Mouse (Mus musculus) embryonic facial prominence, embryonic 13.5 days (tissue): ENCODE results near the gene Mettl7a3. TPM values are rescaled to one million over a fixed set of nuclear protein-coding genes. Genes with fewer than 3 reads are reported as not detected.
"Not testable (repeated sequence)": the region's sequence is repeated elsewhere in the genome, so short reads cannot be mapped to it uniquely, and the experiment has no call there.

Experiments used
- ATAC-seq: fragments of 200-750 bp; cut with Nextera tagmentation; 2 replicates; pipeline ENCODE4 v1.8.0; 2017; ENCODE audit warnings: low read depth; ENCODE audit not compliant: insufficient number of reproducible peaks, insufficient read depth, low FRiP score, low TSS enrichment
- H3K27ac ChIP-seq: fragments of 300-500 bp; sonication (generic); 2 replicates; pipeline ENCODE4 v1.5.1; 2015; ENCODE audit warnings: moderate library complexity, mild to moderate bottlenecking, inconsistent platforms
- H3K27me3 ChIP-seq: fragments of 300-500 bp; sonication (generic); 2 replicates; pipeline ENCODE4 v1.6.1; 2015; ENCODE audit warnings: mild to moderate bottlenecking, inconsistent platforms
- H3K36me3 ChIP-seq: fragments of 300-500 bp; sonication (generic); 2 replicates; pipeline ENCODE4 v1.6.1; 2015; ENCODE audit warnings: mild to moderate bottlenecking, inconsistent platforms
- H3K4me1 ChIP-seq: fragments of 300-500 bp; sonication (generic); 2 replicates; pipeline ENCODE4 v1.6.1; 2015; ENCODE audit warnings: inconsistent platforms
- H3K4me2 ChIP-seq: fragments of 300-500 bp; sonication (generic); 2 replicates; pipeline ENCODE4 v1.6.1; 2015; ENCODE audit warnings: moderate library complexity, mild to moderate bottlenecking, inconsistent platforms
- H3K4me3 ChIP-seq: fragments of 300-500 bp; sonication (generic); 2 replicates; pipeline ENCODE4 v1.5.1; 2015; ENCODE audit warnings: mild to moderate bottlenecking, inconsistent platforms
- H3K9ac ChIP-seq: fragments of 300-500 bp; sonication (generic); 2 replicates; pipeline ENCODE4 v1.6.1; 2015; ENCODE audit warnings: mild to moderate bottlenecking, inconsistent platforms
- H3K9me3 ChIP-seq: fragments of 300-500 bp; sonication (generic); 2 replicates; pipeline ENCODE4 v1.6.1; 2016; ENCODE audit warnings: inconsistent platforms
- WGBS: fragments of 180-500 bp; shearing (Covaris S2); methylation state at CpG from one replicate; pipeline ENCODE4 v1.1.7; 2015; ENCODE audit warnings: mixed read lengths; 5-methylcytosine and 5-hydroxymethylcytosine counted together
- polyA plus RNA-seq: library from polyadenylated mRNA; unstranded; fragments of >200 nt; fragmentation: Nextera tagmentation; extraction: Ambion mirVana; gene quantifications from 2 replicates; pipeline ENCODE4 v1.2.1, GENCODE M21; 2015

The Mettl7a3 gene
- polyA plus RNA-seq, 1 experiment from 2014 or later, result 0.28 TPM

DNA sequence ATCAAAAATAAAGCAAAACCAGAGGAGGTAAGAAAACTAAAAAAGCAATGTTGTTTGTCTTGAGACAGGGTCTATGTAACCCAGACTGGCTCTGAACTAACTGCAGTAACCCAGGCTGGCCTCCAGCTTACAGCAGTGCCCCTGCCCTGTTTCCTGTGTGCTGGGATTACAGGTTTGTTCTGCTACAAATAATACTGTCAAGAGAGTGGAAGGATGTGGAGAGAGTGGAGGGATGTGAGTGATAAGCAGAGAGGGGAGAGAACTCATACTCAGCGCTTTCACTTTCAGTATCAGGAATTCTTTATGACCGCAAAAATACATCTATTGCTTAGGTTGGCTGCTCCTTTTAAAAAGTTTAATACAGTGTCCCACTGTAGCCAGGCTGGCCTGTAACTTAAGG, 22.4 kb upstream of the Mettl7a3 start:
- Histone ChIP-seq H3K27me3 (no peaks in the 10 kb centered on the region), H3K27ac (no peak overlapping the region), H3K36me3 (0 out of 2 replicates have a peak, but pooled peaks cover 8% of the 10 kb centered on the region), H3K4me1 (no peaks in the 10 kb centered on the region), H3K4me3 (no peak overlapping the region), H3K9me3 (no peaks in the 10 kb centered on the region), H3K9ac (no peak overlapping the region), H3K4me2 (no peak overlapping the region)
- 89% methylated on average over 2 of the region's 2 CpGs for WGBS
- ATAC-seq, result no peak

- no peak for ATAC-seq
- no peak overlapping the region for H3K4me2 ChIP-seq
- H3K27me3 ChIP-seq, result no peaks in the 10 kb centered on the region
- WGBS, result 94% methylated on average over 5 of the region's 5 CpGs
- H3K27ac ChIP-seq, result no peak overlapping the region
- no peak overlapping the region for H3K4me3 ChIP-seq
- H3K9ac ChIP-seq, result no peak overlapping the region
- H3K4me1 ChIP-seq, result no peaks in the 10 kb centered on the region
- H3K9me3 ChIP-seq, result no peaks in the 10 kb centered on the region
- H3K36me3 ChIP-seq, result 0 out of 2 replicates have a peak, but pooled peaks cover 8% of the 10 kb centered on the region
Observed at GRCm38 (mm10) chr15:100314448-100315145, 20.1 kb upstream of the Mettl7a3 start.

DNA sequence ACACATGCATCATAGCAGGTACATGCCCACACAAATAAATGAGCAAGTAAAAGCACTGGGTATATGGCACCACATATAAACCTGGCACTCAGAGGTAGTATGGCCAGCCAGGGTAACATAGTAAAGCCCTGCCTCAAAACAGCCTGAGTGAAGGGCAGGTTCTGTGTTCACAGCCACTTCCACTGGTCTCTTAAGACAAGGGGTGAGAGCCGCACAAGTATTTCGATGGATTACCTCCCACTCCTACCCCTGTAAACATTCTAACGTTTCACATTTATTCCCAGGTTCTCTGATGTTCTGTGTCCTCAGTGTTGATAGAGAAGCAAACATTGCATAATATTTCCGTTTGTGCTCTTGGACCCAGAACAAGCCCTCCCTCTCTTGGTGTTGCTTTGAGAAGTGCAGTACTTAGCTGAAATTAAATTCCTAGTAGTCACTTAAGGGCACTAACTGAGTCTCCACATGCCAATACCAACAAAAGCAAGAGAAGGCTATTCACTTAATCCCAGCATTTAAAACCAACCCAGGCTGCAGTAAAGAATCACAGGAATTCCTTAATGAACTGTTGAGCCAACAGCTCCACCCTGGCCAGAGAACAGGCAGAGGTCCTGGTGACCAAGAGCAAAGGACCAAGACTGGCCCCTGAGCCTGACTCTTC, 16.6 kb upstream of the Mettl7a3 start:
- H3K4me2 ChIP-seq, H3K9me3 ChIP-seq, H3K4me1 ChIP-seq, H3K27me3 ChIP-seq, H3K4me3 ChIP-seq, H3K36me3 ChIP-seq, ATAC-seq, H3K27ac ChIP-seq, H3K9ac ChIP-seq: not testable (repeated sequence)
- whole genome bisulfite sequencing, result 65% methylated on average over 4 of the region's 4 CpGs

DNA sequence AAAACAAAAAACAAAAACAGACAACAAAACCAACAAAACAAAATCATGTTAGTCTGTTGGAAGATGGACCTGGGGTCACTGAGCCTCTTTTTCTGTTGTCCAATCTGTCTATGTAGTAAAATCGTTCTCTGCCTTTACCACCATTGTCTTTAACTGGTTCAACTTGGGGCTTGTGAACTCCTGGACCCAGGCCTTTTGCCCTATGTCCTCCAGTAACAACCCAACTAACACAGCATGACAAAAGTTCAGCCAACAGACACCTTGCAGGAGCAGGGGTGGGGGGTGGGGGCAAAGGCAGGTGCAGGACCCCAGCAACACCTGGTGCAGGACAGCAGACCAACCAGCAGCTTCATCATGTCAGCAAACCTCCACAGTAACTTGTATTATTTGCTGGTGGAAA, 14.8 kb upstream of the Mettl7a3 start:
- Histone ChIP-seq H3K4me2 (no peak overlapping the region), H3K27me3 (no peaks in the 10 kb centered on the region), H3K27ac (no peak overlapping the region), H3K9ac (no peak overlapping the region), H3K4me3 (no peak overlapping the region), H3K9me3 (no peaks in the 10 kb centered on the region), H3K4me1 (peaks cover 12% of the 10 kb centered on the region; the same call in 1 of the 2 replicates), H3K36me3 (0 out of 2 replicates have a peak, but pooled peaks cover 1% of the 10 kb centered on the region)
- WGBS, result 94% methylated on average over 1 of the region's 1 CpGs
- ATAC-seq, result no peak

DNA sequence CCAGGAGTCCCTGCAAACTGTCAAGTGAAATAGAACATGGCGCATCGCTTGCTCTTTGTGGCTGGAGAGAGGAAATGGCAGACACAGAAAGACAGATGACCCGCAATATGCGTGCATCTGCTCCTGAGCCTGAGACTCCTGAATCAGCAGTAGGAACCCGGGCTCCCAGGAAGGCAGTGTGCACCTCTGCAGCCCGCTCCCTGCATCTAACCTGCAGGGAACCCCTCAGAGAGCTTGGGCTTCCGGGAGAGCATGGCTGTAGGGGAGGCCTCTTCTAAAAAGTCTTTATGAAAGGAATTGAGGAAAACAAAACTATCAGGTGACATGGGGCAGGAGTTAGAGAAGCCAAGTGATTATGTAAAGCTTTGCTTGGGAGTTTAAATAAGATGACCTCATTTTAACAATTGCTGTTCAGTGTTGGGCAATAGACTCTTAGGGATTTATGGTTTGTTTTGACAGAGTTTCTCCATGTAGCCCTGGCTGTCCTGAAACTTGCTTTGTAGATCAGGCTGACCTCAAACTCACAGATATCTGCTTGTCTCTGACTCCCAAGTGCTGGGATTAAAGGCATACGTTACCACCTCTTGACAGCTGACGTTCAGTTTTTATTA, 14.3 kb upstream of the Mettl7a3 start:
- WGBS, result 70% methylated on average over 9 of the region's 9 CpGs
- Histone ChIP-seq H3K4me3 (no peak overlapping the region), H3K4me2 (no peak overlapping the region), H3K4me1 (peaks cover 15% of the 10 kb centered on the region; the same call in 1 of the 2 replicates), H3K36me3 (no peaks in the 10 kb centered on the region), H3K9me3 (no peaks in the 10 kb centered on the region), H3K27me3 (no peaks in the 10 kb centered on the region), H3K27ac (no peak overlapping the region), H3K9ac (no peak overlapping the region)
- ATAC-seq, result no peak

- WGBS, result 57% methylated on average over 5 of the region's 5 CpGs
- no peaks in the 10 kb centered on the region for H3K36me3 ChIP-seq
- no peak for ATAC-seq
- no peaks in the 10 kb centered on the region for H3K27me3 ChIP-seq
- H3K9ac ChIP-seq, result no peak overlapping the region
- no peak overlapping the region for H3K27ac ChIP-seq
- no peak overlapping the region for H3K4me2 ChIP-seq
- no peak overlapping the region for H3K4me3 ChIP-seq
- peaks cover 16% of the 10 kb centered on the region; the same call in 1 of the 2 replicates for H3K4me1 ChIP-seq
- H3K9me3 ChIP-seq, result no peaks in the 10 kb centered on the region
Observed at GRCm38 (mm10) chr15:100321134-100321533, 13.6 kb upstream of the Mettl7a3 start.

DNA sequence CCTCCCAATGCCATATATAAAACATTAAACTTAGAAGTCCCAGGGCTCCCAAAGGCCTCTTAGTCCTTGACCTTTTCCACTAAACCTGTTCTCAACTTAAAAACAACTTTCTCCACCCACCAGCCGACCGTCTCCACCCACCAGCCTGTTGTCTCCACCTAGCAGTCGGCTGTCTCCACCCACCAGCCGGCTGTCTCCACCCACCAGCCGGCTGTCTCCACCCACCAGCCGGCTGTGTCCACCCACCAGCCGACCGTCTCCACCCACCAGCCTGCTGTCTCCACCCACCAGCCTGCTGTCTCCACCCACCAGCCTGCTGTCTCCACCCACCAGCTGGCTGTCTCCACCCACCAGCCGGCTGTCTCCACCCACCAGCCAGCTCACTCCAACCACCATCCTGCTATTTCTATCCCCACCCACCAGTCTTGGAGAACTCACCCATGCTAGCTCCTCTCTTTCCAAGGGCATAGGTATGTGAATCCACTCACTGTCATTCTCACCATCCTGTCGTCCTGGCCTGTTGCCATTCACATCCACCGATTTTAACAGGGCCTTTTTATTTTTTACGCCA, 10.6 kb upstream of the Mettl7a3 start:
- H3K9me3 ChIP-seq, result no peaks in the 10 kb centered on the region
- H3K4me2 ChIP-seq, result no peak overlapping the region
- H3K4me1 ChIP-seq, result peaks cover 16% of the 10 kb centered on the region; the same call in 1 of the 2 replicates
- no peak for ATAC-seq
- H3K4me3 ChIP-seq, result no peak overlapping the region
- no peak overlapping the region for H3K27ac ChIP-seq
- no peak overlapping the region for H3K9ac ChIP-seq
- no peaks in the 10 kb centered on the region for H3K27me3 ChIP-seq
- 79% methylated on average over 12 of the region's 12 CpGs for WGBS
- no peaks in the 10 kb centered on the region for H3K36me3 ChIP-seq

GRCm38 (mm10) chr15:100325235-100325634, 9.5 kb upstream of the Mettl7a3 start:
- ATAC-seq, result no peak
- Histone ChIP-seq H3K27ac (no peak overlapping the region), H3K27me3 (no peaks in the 10 kb centered on the region), H3K36me3 (no peaks in the 10 kb centered on the region), H3K4me1 (peaks cover 14% of the 10 kb centered on the region; the same call in 1 of the 2 replicates), H3K4me2 (no peak overlapping the region), H3K9me3 (no peaks in the 10 kb centered on the region), H3K4me3 (no peak overlapping the region), H3K9ac (no peak overlapping the region)
- 72% methylated on average over 3 of the region's 3 CpGs for WGBS

DNA sequence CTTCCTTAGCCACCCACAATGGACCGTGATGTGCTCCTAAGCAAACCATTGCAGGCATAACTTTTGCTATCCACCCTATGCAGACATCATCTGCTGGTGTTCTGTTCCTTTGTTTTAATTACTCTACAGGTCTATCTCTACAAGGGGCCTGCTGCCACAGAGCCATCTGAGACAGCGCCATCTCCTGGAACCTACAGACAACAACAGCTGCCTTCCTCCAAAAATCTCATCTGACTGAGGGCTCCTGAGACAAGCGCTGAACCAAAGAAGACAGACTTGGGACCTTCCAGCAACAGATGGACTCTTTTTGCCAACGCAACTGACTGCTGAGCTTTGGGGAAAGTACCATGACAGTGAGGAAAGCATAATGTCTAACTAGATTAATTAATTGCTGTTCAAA, 6.6 kb upstream of the Mettl7a3 start:
- H3K4me3 ChIP-seq, H3K9me3 ChIP-seq, ATAC-seq, H3K27ac ChIP-seq, H3K4me1 ChIP-seq, H3K36me3 ChIP-seq, H3K27me3 ChIP-seq, H3K4me2 ChIP-seq, H3K9ac ChIP-seq: not testable (repeated sequence)
- WGBS, result 67% methylated on average over 4 of the region's 4 CpGs

GRCm38 (mm10) chr15:100329336-100329735, 5.4 kb upstream of the Mettl7a3 start:
- not testable (repeated sequence) for H3K4me1 ChIP-seq, H3K9me3 ChIP-seq, ATAC-seq, H3K27ac ChIP-seq, H3K36me3 ChIP-seq, H3K9ac ChIP-seq, H3K4me3 ChIP-seq, H3K27me3 ChIP-seq, H3K4me2 ChIP-seq
- 26% methylated on average over 10 of the region's 10 CpGs for WGBS

DNA sequence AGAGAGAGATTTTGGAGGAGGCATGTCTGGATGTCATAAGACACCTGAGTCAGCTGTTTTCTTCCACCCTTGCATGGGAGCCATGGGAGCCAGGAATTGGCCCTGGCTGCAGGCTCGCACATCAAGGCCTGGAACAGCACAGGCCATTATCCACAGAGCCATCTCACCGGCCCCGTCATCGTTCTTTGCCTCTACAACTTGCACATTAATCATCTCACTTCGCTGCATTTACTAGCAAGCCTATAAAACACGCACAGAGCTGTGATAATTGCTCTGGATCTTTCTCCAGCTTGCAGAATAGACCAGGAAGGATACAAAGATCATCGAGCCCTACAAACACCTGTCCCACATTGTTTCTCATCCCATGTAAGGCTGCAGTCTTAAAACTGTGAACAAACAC, 4.0 kb upstream of the Mettl7a3 start:
- Histone ChIP-seq H3K4me1 (no peaks in the 10 kb centered on the region), H3K27me3 (no peaks in the 10 kb centered on the region), H3K4me3 (no peak overlapping the region), H3K9me3 (no peaks in the 10 kb centered on the region), H3K4me2 (no peak overlapping the region), H3K36me3 (no peaks in the 10 kb centered on the region), H3K9ac (no peak overlapping the region), H3K27ac (no peak overlapping the region)
- no peak for ATAC-seq
- 82% methylated on average over 7 of the region's 7 CpGs for whole genome bisulfite sequencing
